Mouse (Mus musculus) stomach, embryonic 15.5 days (tissue): ENCODE measurements around the gene 1700001C19Rik. TPM values are rescaled to one million over a fixed set of nuclear protein-coding genes. Genes with fewer than 3 reads are reported as not detected.

Experiments used
- ATAC-seq: fragments of 200-750 bp; cut with Nextera tagmentation; 2 replicates; pipeline ENCODE4 v1.8.0; 2017; ENCODE audit warnings: low read depth, moderate number of reproducible peaks, moderate TSS enrichment; ENCODE audit not compliant: insufficient read depth, low FRiP score
- H3K27ac ChIP-seq: fragments of 300-500 bp; sonication (generic); 2 replicates; pipeline ENCODE4 v1.5.1; 2015; ENCODE audit warnings: mild to moderate bottlenecking, inconsistent platforms
- H3K27me3 ChIP-seq: fragments of 300-500 bp; sonication (generic); replicated peaks from 2 replicates; pipeline ENCODE4 v1.6.1; 2015; ENCODE audit warnings: inconsistent platforms
- H3K36me3 ChIP-seq: fragments of 300-500 bp; sonication (generic); 2 replicates; pipeline ENCODE4 v1.6.1; 2015; ENCODE audit warnings: inconsistent platforms
- H3K4me1 ChIP-seq: fragments of 300-500 bp; sonication (generic); 2 replicates; pipeline ENCODE4 v1.6.1; 2015; ENCODE audit warnings: inconsistent platforms
- H3K4me2 ChIP-seq: fragments of 300-500 bp; sonication (generic); 2 replicates; pipeline ENCODE4 v1.6.1; 2015; ENCODE audit warnings: mild to moderate bottlenecking, inconsistent platforms
- H3K4me3 ChIP-seq: fragments of 300-500 bp; sonication (generic); replicated peaks from 2 replicates; pipeline ENCODE4 v1.5.1; 2015; ENCODE audit warnings: inconsistent platforms
- H3K9ac ChIP-seq: fragments of 300-500 bp; sonication (generic); 2 replicates; pipeline ENCODE4 v1.6.1; 2015; ENCODE audit warnings: inconsistent platforms
- H3K9me3 ChIP-seq: fragments of 300-500 bp; sonication (generic); 2 replicates; pipeline ENCODE4 v1.6.1; 2016; ENCODE audit warnings: inconsistent platforms
- WGBS: fragments of 180-500 bp; shearing (Covaris S2); methylation state at CpG from one replicate; pipeline ENCODE4 v1.1.7; 2015; 5-methylcytosine and 5-hydroxymethylcytosine counted together
- polyA plus RNA-seq: library from polyadenylated mRNA; unstranded; fragments of >200 nt; fragmentation: Nextera tagmentation; extraction: Ambion mirVana; gene quantifications from 2 replicates; pipeline ENCODE4 v1.2.1, GENCODE M21; 2015

The 1700001C19Rik gene
- polyA plus RNA-seq, 1 experiment from 2014 or later = 0.37 TPM

DNA sequence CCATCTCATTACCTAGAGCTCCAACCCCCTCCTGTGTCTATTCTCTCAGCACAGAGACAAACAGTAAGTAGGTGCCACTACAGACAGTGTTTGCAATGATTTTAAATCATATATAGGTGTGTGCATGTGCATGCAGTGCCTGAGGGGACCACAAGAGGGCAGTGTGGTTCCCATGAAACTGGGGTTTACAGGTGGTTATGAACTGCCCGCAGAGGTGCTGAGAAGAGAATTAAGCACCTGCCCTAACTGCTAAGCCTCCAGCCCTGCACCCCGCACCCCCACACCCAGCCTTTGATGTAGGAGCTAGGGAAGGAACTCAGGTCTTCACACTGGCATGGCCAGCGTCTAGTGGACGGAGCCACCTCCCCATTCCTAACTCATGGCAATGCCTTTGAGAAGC lies 50.5 kb downstream of the 1700001C19Rik start:
- Histone ChIP-seq H3K36me3 (no peaks in the 10 kb centered on the region), H3K4me2 (no peak overlapping the region), H3K27me3 (no peaks in the 10 kb centered on the region), H3K9me3 (no peaks in the 10 kb centered on the region), H3K4me1 (no peaks in the 10 kb centered on the region), H3K4me3 (no peak overlapping the region), H3K9ac (no peak overlapping the region), H3K27ac (no peak overlapping the region)
- 50% methylated on average over 4 of the region's 4 CpGs for WGBS
- ATAC-seq = no peak

DNA sequence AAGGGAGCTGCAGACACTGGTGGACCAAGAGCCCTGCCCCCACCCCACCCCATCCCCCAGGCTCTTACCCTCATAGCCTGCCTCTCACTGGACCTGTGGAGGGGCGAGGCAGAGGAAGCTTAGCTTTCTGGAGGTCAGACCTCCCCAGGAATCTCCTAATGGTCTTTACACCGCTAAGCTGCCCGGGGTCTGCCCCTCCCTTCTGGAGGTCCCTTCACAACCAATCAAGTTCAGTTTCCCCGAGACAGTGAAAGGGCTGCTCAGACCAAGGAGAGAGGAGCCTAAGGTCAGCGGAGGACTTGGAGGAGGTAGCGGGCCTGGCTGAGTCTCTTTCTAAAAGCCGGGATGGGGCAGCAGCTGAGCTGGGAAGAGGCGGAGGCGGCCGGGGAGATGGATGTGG lies 52.0 kb downstream of the 1700001C19Rik start, which contains the start of gene Guca1b:
Gene Guca1b (plus strand): TSS at position 249 of the 400 bp plus-strand sequence.
- peaks cover 6% of the 10 kb centered on the region; the same call in 1 of the 2 replicates for H3K36me3 ChIP-seq
- ATAC-seq = 0 out of 2 replicates have a peak, but pooled peaks have one; percentile 27
- no peak within 1 kb of the TSS for H3K4me3 ChIP-seq
- no peak within 1 kb of the TSS for H3K27ac ChIP-seq
- WGBS = 31% methylated on average over 10 of the region's 10 CpGs
- H3K4me1 ChIP-seq = no peaks in the 10 kb centered on the region
- no peak within 1 kb of the TSS for H3K4me2 ChIP-seq
- H3K27me3 ChIP-seq = no peaks in the 10 kb centered on the region
- H3K9ac ChIP-seq = no peak within 1 kb of the TSS
- H3K9me3 ChIP-seq = no peaks in the 10 kb centered on the region

DNA sequence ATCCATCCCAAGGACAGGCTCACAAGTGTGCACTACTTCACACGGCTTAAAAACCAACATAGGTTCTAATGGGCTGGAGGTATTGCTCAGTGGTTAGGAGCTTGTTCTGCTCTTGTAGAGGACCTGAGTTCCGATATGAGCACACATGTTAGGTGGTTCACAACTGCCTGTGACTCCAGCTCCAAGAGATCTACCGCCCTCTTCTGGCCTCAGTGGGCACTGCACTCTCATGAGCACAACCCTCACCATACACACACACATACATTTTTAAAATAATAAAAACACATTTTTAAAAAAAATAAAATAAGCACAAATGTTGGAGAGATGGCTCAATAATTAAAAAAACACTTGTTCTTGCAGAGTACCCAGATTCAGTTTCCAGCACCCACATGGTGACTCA lies 53.1 kb downstream of the 1700001C19Rik start:
- H3K4me2 ChIP-seq = no peak overlapping the region
- H3K36me3 ChIP-seq = peaks cover 15% of the 10 kb centered on the region; the same call in 1 of the 2 replicates
- ATAC-seq = no peak
- H3K27ac ChIP-seq = no peak overlapping the region
- no peak overlapping the region for H3K4me3 ChIP-seq
- H3K27me3 ChIP-seq = no peaks in the 10 kb centered on the region
- no peaks in the 10 kb centered on the region for H3K9me3 ChIP-seq
- 83% methylated on average over 3 of the region's 3 CpGs for WGBS
- no peaks in the 10 kb centered on the region for H3K4me1 ChIP-seq
- no peak overlapping the region for H3K9ac ChIP-seq

DNA sequence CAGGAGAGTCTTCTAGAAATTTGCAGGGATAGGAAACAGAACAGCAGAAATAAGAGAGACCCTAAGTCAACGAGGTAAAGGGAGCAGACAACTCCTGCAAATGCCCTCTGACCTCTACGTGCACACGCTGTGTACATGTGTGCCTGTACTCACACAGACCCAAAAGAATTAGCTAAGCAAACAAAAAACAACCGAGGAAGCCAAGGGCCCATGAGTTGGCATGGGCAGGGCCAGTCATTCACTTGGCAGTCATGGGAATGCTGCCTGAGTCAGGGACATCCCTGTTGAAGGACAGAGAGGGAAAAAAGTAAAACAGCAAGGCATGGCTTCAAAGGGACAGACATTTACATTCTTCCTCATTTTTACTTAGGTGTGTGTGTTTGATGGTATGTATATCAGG lies 53.9 kb downstream of the 1700001C19Rik start:
- no peak overlapping the region for H3K9ac ChIP-seq
- no peak overlapping the region for H3K27ac ChIP-seq
- H3K4me3 ChIP-seq = no peak overlapping the region
- no peak for ATAC-seq
- 80% methylated on average over 4 of the region's 4 CpGs for WGBS
- H3K36me3 ChIP-seq = peaks cover 20% of the 10 kb centered on the region; the same call in 1 of the 2 replicates
- no peaks in the 10 kb centered on the region for H3K9me3 ChIP-seq
- no peaks in the 10 kb centered on the region for H3K27me3 ChIP-seq
- no peaks in the 10 kb centered on the region for H3K4me1 ChIP-seq
- no peak overlapping the region for H3K4me2 ChIP-seq

DNA sequence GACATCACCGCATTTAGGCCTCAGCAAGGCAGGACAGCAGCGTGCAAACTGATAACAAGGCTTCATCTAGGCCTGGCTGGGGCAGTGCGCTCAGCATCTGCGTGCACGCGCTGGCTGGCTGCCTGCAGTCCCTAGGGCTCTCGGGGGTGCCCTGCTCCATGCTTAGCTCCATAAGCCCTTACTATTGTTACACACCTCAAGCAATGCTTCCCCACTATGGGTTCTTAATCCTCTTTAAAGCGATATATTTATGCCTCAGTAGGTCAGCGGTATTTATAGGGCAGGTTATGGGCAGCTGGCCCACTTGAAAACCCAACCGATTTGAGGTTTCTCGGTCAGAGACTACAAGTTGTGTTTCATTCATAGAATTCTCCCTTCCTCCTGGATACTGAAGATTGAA lies 55.3 kb downstream of the 1700001C19Rik start:
- Histone ChIP-seq H3K9me3 (no peaks in the 10 kb centered on the region), H3K4me2 (no peak overlapping the region), H3K36me3 (peaks cover 28% of the 10 kb centered on the region), H3K4me3 (no peak overlapping the region), H3K4me1 (no peaks in the 10 kb centered on the region), H3K9ac (no peak overlapping the region), H3K27ac (no peak overlapping the region), H3K27me3 (no peaks in the 10 kb centered on the region)
- WGBS = 89% methylated on average over 11 of the region's 11 CpGs
- no peak for ATAC-seq

DNA sequence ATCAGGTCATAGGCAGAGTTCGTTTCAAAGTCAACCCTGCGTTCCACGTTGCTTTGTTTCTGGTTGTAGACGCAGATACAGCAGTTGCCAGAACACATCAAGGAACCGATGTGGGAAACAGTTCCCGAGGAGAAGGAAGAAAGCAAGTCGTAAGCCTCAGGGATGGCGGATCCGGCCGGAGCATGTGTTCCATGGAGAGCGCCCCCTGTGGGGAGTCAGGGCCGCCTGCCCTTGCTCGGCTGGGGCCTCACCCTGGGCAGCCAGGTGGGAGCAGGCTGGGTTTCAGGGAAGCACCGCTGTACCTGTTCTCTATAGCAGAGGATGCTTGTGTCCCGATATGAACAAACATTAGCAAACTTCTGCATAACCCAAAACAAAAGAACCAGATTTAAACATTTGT lies 59.0 kb downstream of the 1700001C19Rik start:
- no peak for ATAC-seq
- no peaks in the 10 kb centered on the region for H3K9me3 ChIP-seq
- H3K9ac ChIP-seq = no peak overlapping the region
- H3K27me3 ChIP-seq = no peaks in the 10 kb centered on the region
- peaks cover 52% of the 10 kb centered on the region for H3K36me3 ChIP-seq
- H3K4me3 ChIP-seq = no peak overlapping the region
- 83% methylated on average over 15 of the region's 15 CpGs for WGBS
- no peak overlapping the region for H3K4me2 ChIP-seq
- H3K4me1 ChIP-seq = no peaks in the 10 kb centered on the region
- H3K27ac ChIP-seq = no peak overlapping the region

DNA sequence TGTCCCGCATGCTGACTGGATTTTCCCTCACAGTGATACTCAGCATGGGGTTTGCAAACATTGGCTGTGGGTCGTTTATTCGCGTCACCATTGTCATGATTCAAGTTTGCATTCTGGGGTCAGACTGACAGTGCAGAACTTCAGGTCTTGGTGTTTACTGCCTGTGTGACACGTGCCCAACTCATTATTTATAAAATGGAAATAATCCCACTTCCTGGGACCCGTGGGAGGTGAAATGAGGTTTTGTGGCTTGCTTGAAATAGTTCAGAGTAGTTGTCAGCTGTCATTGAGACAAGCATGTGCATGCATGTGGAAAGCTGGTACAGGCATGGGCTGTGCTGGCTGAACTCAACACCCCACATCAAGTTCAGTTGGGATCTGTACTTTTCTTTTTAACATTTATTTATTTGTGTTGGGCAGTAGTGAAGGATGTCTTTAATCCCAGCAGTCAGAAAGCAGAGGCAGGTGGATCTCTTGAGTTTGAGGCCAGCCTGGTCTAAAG lies 60.3 kb downstream of the 1700001C19Rik start:
- peaks cover 61% of the 10 kb centered on the region for H3K36me3 ChIP-seq
- WGBS = 85% methylated on average over 6 of the region's 6 CpGs

DNA sequence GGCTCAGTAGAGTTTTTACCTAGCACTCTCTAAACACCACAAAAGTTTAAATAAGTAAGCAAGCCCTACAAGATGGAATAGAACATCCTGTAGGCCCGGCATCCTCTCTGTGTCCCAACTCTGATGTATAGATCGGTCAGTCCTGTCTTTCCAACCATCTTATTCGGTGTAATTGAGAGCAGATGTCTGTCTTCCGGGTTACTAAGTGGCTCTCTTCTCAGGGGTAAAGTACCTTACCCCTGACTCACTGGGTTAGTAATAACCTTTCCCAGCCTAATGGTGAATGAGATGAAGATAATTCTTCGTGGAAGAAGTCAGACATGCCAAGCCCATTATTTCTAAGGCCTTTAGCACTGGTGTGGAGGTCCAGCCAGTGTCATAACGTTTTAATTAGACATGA lies 63.2 kb downstream of the 1700001C19Rik start:
- ATAC-seq = no peak
- H3K9ac ChIP-seq = no peak overlapping the region
- WGBS = 83% methylated on average over 6 of the region's 6 CpGs
- peaks cover 5% of the 10 kb centered on the region; the same call in 1 of the 2 replicates for H3K4me1 ChIP-seq
- H3K4me2 ChIP-seq = no peak overlapping the region
- no peak overlapping the region for H3K4me3 ChIP-seq
- no peaks in the 10 kb centered on the region for H3K27me3 ChIP-seq
- peaks cover 46% of the 10 kb centered on the region for H3K36me3 ChIP-seq
- H3K9me3 ChIP-seq = no peaks in the 10 kb centered on the region
- no peak overlapping the region for H3K27ac ChIP-seq

More for the DNA sequence above, 60.3 kb downstream of the 1700001C19Rik start:
- ATAC-seq = no peak
- Histone ChIP-seq H3K4me3 (no peak overlapping the region), H3K4me1 (no peaks in the 10 kb centered on the region), H3K27ac (no peak overlapping the region), H3K9me3 (no peaks in the 10 kb centered on the region), H3K4me2 (no peak overlapping the region), H3K27me3 (no peaks in the 10 kb centered on the region), H3K9ac (no peak overlapping the region)

DNA sequence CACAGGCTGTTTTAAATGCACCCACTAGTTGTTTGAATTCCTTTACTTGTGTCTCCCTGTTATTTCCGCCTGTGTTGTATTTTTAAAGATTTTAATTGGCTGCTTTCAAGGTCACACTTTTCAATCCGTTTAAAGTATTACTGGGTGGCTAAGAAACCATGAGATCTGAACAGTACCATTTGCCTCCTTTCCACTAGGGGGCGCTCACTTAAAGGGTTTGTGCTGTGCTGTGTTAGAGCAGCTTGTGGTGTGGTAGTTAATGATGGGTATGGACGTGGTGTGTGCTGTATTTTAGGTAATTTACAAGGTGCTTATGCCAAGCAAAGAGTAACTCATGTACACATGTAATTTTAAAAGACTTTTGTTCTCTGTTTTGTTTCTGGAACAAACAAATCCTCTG lies 65.7 kb downstream of the 1700001C19Rik start:
- no peak overlapping the region for H3K27ac ChIP-seq
- peaks cover 33% of the 10 kb centered on the region for H3K36me3 ChIP-seq
- peaks cover 5% of the 10 kb centered on the region; the same call in 1 of the 2 replicates for H3K4me1 ChIP-seq
- no peak overlapping the region for H3K4me3 ChIP-seq
- 9% methylated on average over 4 of the region's 4 CpGs for WGBS
- no peak overlapping the region for H3K9ac ChIP-seq
- ATAC-seq = no peak
- no peaks in the 10 kb centered on the region for H3K9me3 ChIP-seq
- H3K4me2 ChIP-seq = no peak overlapping the region
- H3K27me3 ChIP-seq = no peaks in the 10 kb centered on the region

DNA sequence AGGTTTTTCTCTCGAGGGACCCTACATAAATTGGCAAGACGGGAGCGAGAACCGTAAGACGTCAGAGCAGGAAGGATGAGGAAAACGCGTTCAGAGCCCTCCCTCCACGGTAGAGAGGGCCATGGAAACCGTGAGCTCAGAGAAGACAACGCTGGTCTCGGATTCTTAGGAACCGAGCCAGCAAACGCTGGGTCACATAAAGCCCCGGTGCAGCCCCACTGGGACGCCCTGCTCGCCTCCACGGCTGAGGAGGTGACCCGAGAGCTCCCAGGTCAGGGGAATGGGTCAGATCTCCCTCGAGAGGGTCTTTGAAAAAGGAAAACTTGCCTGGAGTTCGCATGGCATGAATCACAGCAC lies 68.1 kb downstream of the 1700001C19Rik start:
- Histone ChIP-seq H3K9ac (peak overlapping the region; percentile 63), H3K36me3 (peaks cover 19% of the 10 kb centered on the region), H3K4me1 (peaks cover 5% of the 10 kb centered on the region; the same call in 1 of the 2 replicates), H3K9me3 (no peaks in the 10 kb centered on the region), H3K4me2 (peak overlapping the region; percentile 87), H3K27me3 (no peaks in the 10 kb centered on the region), H3K4me3 (peak overlapping the region; percentile 87), H3K27ac (peak overlapping the region; percentile 61)
- peak; percentile 25; the same call in 1 of the 2 replicates for ATAC-seq
- WGBS = 2% methylated on average over 20 of the region's 20 CpGs

DNA sequence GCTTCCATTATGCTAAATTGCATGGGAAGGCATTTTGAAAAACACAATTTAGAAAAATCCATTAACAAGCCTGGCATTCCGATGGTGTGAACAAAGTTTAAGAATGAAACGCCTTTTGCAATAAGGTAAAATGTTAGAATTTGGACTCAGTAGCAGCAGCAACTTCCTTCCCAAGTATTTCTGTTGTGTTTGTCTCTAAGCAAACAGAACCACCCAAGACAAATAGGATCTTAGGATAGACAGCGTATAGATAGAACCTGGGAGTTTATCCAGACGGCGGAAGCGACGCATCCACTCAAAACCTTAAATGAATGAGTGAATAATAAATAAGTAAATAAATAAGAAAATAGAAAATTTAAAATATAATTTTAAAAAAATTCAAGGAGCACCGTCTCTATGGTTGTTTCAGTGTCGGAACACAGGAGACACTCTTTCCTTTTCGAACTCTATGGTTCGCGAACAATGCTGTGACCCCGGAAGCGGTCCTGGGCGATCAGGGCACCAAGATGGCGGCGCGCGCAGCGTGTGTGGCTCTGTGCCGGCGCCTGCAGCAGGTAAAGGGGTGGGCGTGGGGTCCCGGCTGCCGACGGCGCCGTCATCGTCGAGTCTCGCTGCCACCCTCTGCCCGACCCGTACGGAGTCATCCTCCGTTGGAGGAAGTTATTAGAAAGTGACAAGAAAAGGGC lies 68.6 kb downstream of the 1700001C19Rik start, which contains the start of gene Mrps10:
Gene Mrps10 (plus strand): TSS at position 487 of the 686 bp plus-strand sequence.
- Histone ChIP-seq H3K9me3 (no peaks in the 10 kb centered on the region), H3K4me2 (peak within 1 kb of the TSS; percentile 87), H3K4me1 (peaks cover 5% of the 10 kb centered on the region; the same call in 1 of the 2 replicates), H3K27me3 (no peaks in the 10 kb centered on the region), H3K36me3 (peaks cover 13% of the 10 kb centered on the region), H3K4me3 (peak within 1 kb of the TSS; percentile 87), H3K27ac (peak within 1 kb of the TSS; percentile 61), H3K9ac (peak within 1 kb of the TSS; percentile 63)
- WGBS = 3% methylated on average over 35 of the region's 35 CpGs
- ATAC-seq = peak; percentile 83; the same call in 1 of the 2 replicates
